Mouse (Mus musculus) lung, embryonic 14.5 days (tissue): ENCODE results near the gene Hsd11b1. TPM values are rescaled to one million over a fixed set of nuclear protein-coding genes. Genes with fewer than 3 reads are reported as not detected.

Source experiments
- ATAC-seq: fragments of 200-750 bp; cut with Nextera tagmentation; 2 replicates; pipeline ENCODE4 v1.8.0; 2017; ENCODE audit warnings: mild to moderate bottlenecking, moderate TSS enrichment, moderate library complexity; ENCODE audit not compliant: insufficient read depth
- DNase-seq: peaks from one replicate; pipeline ENCODE4 v3.0.0-alpha.2; 2015
- H3K27ac ChIP-seq: fragments of 300-500 bp; sonication (generic); 2 replicates; pipeline ENCODE4 v1.5.1; 2014; ENCODE audit warnings: low read depth, mild to moderate bottlenecking, moderate library complexity
- H3K27me3 ChIP-seq: fragments of 300-500 bp; sonication (generic); 2 replicates; pipeline ENCODE4 v1.6.1; 2014; ENCODE audit warnings: low read length, control low read depth; ENCODE audit not compliant: insufficient read depth
- H3K36me3 ChIP-seq: fragments of 300-500 bp; sonication (generic); 2 replicates; pipeline ENCODE4 v1.6.1; 2014; ENCODE audit warnings: control low read depth; ENCODE audit not compliant: insufficient read depth
- H3K4me1 ChIP-seq: fragments of 300-500 bp; sonication (generic); 2 replicates; pipeline ENCODE4 v1.6.1; 2014; ENCODE audit warnings: antibody characterized with exemption, control low read depth; ENCODE audit not compliant: insufficient read depth
- H3K4me2 ChIP-seq: fragments of 300-500 bp; sonication (generic); 2 replicates; pipeline ENCODE4 v1.6.1; 2014; ENCODE audit warnings: mild to moderate bottlenecking
- H3K4me3 ChIP-seq: fragments of 300-500 bp; sonication (generic); 2 replicates; pipeline ENCODE4 v1.5.1; 2014; ENCODE audit warnings: low read depth, low read length
- H3K9ac ChIP-seq: fragments of 300-500 bp; sonication (generic); 2 replicates; pipeline ENCODE4 v1.6.1; 2014
- H3K9me3 ChIP-seq: fragments of 300-500 bp; sonication (generic); 2 replicates; pipeline ENCODE4 v1.6.1; 2016; ENCODE audit warnings: low read depth, low read length, control low read depth
- CTCF ChIP-seq: IDR thresholded peaks from 2 replicates; pipeline ENCODE4 v1.5.1; 2016; ENCODE audit warnings: antibody characterized with exemption, low read depth
- WGBS: fragments of 180-500 bp; shearing (Covaris S2); extraction: QIAGEN DNeasy Blood & Tissue Kit; methylation state at CpG from one replicate; pipeline ENCODE4 v1.1.7; 2014; 5-methylcytosine and 5-hydroxymethylcytosine counted together
- polyA plus RNA-seq: library from polyadenylated mRNA; unstranded; fragments of >200 nt; fragmentation: Nextera tagmentation; extraction: Ambion mirVana; gene quantifications from 2 replicates; pipeline ENCODE4 v1.2.1, GENCODE M21; 2014

The Hsd11b1 gene
- polyA plus RNA-seq, 1 experiment from 2014 or later = 1.6 TPM

GRCm38 (mm10) chr1:193188257-193188656 lies 75.6 kb downstream of the Hsd11b1 start:
- DNase-seq (peak; percentile 37), ATAC-seq (no peak)
- 52% methylated on average over 6 of the region's 6 CpGs for WGBS
- no peaks in the 10 kb centered on the region for H3K36me3 ChIP-seq
- no peaks in the 10 kb centered on the region for H3K27me3 ChIP-seq
- no peak overlapping the region for H3K9ac ChIP-seq
- peaks cover 13% of the 10 kb centered on the region for H3K4me1 ChIP-seq
- no peak overlapping the region for H3K4me3 ChIP-seq
- H3K27ac ChIP-seq = peak overlapping the region; percentile 87
- H3K9me3 ChIP-seq = no peaks in the 10 kb centered on the region
- TF ChIP-seq CTCF = no peak
- no peak overlapping the region for H3K4me2 ChIP-seq

GRCm38 (mm10) chr1:193181104-193181503 lies 82.8 kb downstream of the Hsd11b1 start:
- DNase-seq = no peak
- Histone ChIP-seq H3K27me3 (no peaks in the 10 kb centered on the region), H3K27ac (no peak overlapping the region), H3K9ac (no peak overlapping the region), H3K4me2 (no peak overlapping the region), H3K4me1 (no peaks in the 10 kb centered on the region), H3K36me3 (no peaks in the 10 kb centered on the region), H3K9me3 (no peaks in the 10 kb centered on the region), H3K4me3 (no peak overlapping the region)
- no peak for TF ChIP-seq CTCF
- 68% methylated on average over 3 of the region's 3 CpGs for WGBS
- no peak for ATAC-seq

GRCm38 (mm10) chr1:193174143-193174733 lies 89.6 kb downstream of the Hsd11b1 start:
- H3K4me1 ChIP-seq = peaks cover 14% of the 10 kb centered on the region
- H3K9ac ChIP-seq = peak overlapping the region; percentile 81
- ATAC-seq (no peak), DNase-seq (no peak)
- H3K27me3 ChIP-seq = no peaks in the 10 kb centered on the region
- peak overlapping the region; percentile 85 for H3K4me2 ChIP-seq
- H3K9me3 ChIP-seq = no peaks in the 10 kb centered on the region
- H3K4me3 ChIP-seq = peak overlapping the region; percentile 63
- no peaks in the 10 kb centered on the region for H3K36me3 ChIP-seq
- H3K27ac ChIP-seq = peak overlapping the region; percentile 85
- no peak for TF ChIP-seq CTCF
- WGBS = 72% methylated on average over 13 of the region's 13 CpGs

- Histone ChIP-seq H3K4me3 (peak overlapping the region; percentile 63), H3K9ac (peak overlapping the region; percentile 81), H3K9me3 (no peaks in the 10 kb centered on the region), H3K36me3 (no peaks in the 10 kb centered on the region), H3K27me3 (no peaks in the 10 kb centered on the region), H3K4me2 (peak overlapping the region; percentile 85), H3K27ac (peak overlapping the region; percentile 85), H3K4me1 (peaks cover 14% of the 10 kb centered on the region)
- no peak for ATAC-seq
- 12% methylated on average over 9 of the region's 9 CpGs for WGBS
- no peak for TF ChIP-seq CTCF
- no peak for DNase-seq
These were observed 90.1 kb downstream of the Hsd11b1 start for GRCm38 (mm10) chr1:193173810-193174129.

- no peaks in the 10 kb centered on the region for H3K36me3 ChIP-seq
- H3K4me3 ChIP-seq = peak overlapping the region; percentile 63
- peaks cover 14% of the 10 kb centered on the region for H3K4me1 ChIP-seq
- under 1% methylated on average over 48 of the region's 48 CpGs for WGBS
- TF ChIP-seq CTCF = peak; percentile 30; the same call in 1 of the 2 replicates
- no peaks in the 10 kb centered on the region for H3K9me3 ChIP-seq
- peak overlapping the region; percentile 85 for H3K27ac ChIP-seq
- peak overlapping the region; percentile 81 for H3K9ac ChIP-seq
- no peaks in the 10 kb centered on the region for H3K27me3 ChIP-seq
- peak; percentile 99 for ATAC-seq
- peak overlapping the region; percentile 85 for H3K4me2 ChIP-seq
- peak; percentile 100 for DNase-seq
These were observed 90.7 kb downstream of the Hsd11b1 start for GRCm38 (mm10) chr1:193172991-193173809.

Other genes with a start within 250 kb of the Hsd11b1 start
- gene Syt14, start 228.3 kb downstream of the Hsd11b1 start, polyA plus RNA-seq = 1.2 and 1.4 TPM in 2 replicates
- 9.0 and 9.5 TPM in 2 replicates for gene Diexf, start 133.8 kb downstream of the Hsd11b1 start, polyA plus RNA-seq
- 12.0 and 12.3 TPM in 2 replicates for gene Irf6, start 111.0 kb downstream of the Hsd11b1 start, polyA plus RNA-seq
- 14.1 and 16.0 TPM in 2 replicates for gene A130010J15Rik, start 96.0 kb downstream of the Hsd11b1 start, polyA plus RNA-seq
- gene Traf3ip3, start 62.4 kb downstream of the Hsd11b1 start, polyA plus RNA-seq = 1.9 and 4.1 TPM in 2 replicates
- gene Lamb3, start 56.4 kb downstream of the Hsd11b1 start, polyA plus RNA-seq = 24.4 and 24.7 TPM in 2 replicates
- gene G0s2, start 9.1 kb upstream of the Hsd11b1 start, polyA plus RNA-seq = 49.0 and 67.3 TPM in 2 replicates
- 28.4 and 31.8 TPM in 2 replicates for gene Camk1g, start 106.2 kb upstream of the Hsd11b1 start, polyA plus RNA-seq